Mouse (Mus musculus) embryonic facial prominence, embryonic 12.5 days (tissue): Measurements from ENCODE around the gene Ppfia4. TPM values are rescaled to one million over a fixed set of nuclear protein-coding genes. Genes with fewer than 3 reads are reported as not detected.

ENCODE experiments used
- ATAC-seq: fragments of 200-750 bp; cut with Nextera tagmentation; 2 replicates; pipeline ENCODE4 v1.8.0; 2017; ENCODE audit not compliant: insufficient number of reproducible peaks, insufficient read depth, low FRiP score, low TSS enrichment
- H3K27ac ChIP-seq: fragments of 300-500 bp; sonication (generic); 2 replicates; pipeline ENCODE4 v1.5.1; 2016; ENCODE audit warnings: mild to moderate bottlenecking
- H3K27me3 ChIP-seq: fragments of 300-500 bp; sonication (generic); 2 replicates; pipeline ENCODE4 v1.6.1; 2016; ENCODE audit warnings: mild to moderate bottlenecking, moderate library complexity
- H3K36me3 ChIP-seq: fragments of 300-500 bp; sonication (generic); 2 replicates; pipeline ENCODE4 v1.6.1; 2016; ENCODE audit warnings: mild to moderate bottlenecking
- H3K4me1 ChIP-seq: fragments of 300-500 bp; sonication (generic); 2 replicates; pipeline ENCODE4 v1.6.1; 2016
- H3K4me2 ChIP-seq: fragments of 300-500 bp; sonication (generic); replicated peaks from 2 replicates; pipeline ENCODE4 v1.6.1; 2016; ENCODE audit warnings: mild to moderate bottlenecking, moderate library complexity
- H3K4me3 ChIP-seq: fragments of 300-500 bp; sonication (generic); 2 replicates; pipeline ENCODE4 v1.5.1; 2016; ENCODE audit warnings: mild to moderate bottlenecking
- H3K9ac ChIP-seq: fragments of 300-500 bp; sonication (generic); 2 replicates; pipeline ENCODE4 v1.6.1; 2016; ENCODE audit warnings: mild to moderate bottlenecking, moderate library complexity
- H3K9me3 ChIP-seq: fragments of 300-500 bp; sonication (generic); 2 replicates; pipeline ENCODE4 v1.6.1; 2016; ENCODE audit warnings: mild to moderate bottlenecking, moderate library complexity
- WGBS: fragments of 180-500 bp; shearing (Covaris S2); methylation state at CpG from one replicate; pipeline ENCODE4 v1.1.7; 2016; 5-methylcytosine and 5-hydroxymethylcytosine counted together
- polyA plus RNA-seq: library from polyadenylated mRNA; unstranded; fragments of >200 nt; fragmentation: Nextera tagmentation; extraction: Ambion mirVana; gene quantifications from 2 replicates; pipeline ENCODE4 v1.2.1, GENCODE M21; 2016

Ppfia4 gene
- 7.0 TPM in 2 replicates for polyA plus RNA-seq

DNA sequence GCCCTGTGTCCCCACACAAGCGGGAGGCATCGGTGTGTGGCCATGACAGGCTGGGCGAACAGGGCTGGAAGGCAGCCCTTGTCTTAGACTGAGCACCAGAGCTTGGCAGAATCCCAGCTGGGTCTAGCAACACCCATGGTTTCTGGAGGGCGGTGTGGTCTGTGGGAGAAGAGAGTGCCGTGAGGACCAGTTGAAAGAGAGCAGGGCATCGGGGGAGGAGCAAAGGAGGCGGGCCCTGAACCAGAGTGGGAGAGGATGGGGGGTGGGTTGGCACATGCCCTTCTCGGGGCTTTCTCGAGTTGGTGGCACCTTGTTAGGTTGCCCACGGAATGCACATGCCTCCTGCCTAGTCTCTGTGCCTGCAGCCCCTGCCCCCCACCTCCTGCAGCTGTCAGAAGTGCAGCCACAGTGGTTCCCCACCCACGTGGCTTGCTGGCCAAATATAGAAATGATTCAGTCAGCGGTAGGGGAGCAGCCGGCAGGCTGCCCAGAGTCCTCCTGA, at the start of gene Ppfia4:
Gene Ppfia4 (minus strand): TSS at position 159 of the 502 bp plus-strand sequence.
- H3K27ac ChIP-seq: no peak within 1 kb of the TSS
- no peak within 1 kb of the TSS for H3K4me3 ChIP-seq
- 51% methylated on average over 13 of the region's 13 CpGs for WGBS
- H3K4me2 ChIP-seq: no peak within 1 kb of the TSS
- peaks cover 24% of the 10 kb centered on the region for H3K4me1 ChIP-seq
- ATAC-seq: no peak
- H3K36me3 ChIP-seq: no peaks in the 10 kb centered on the region
- H3K9ac ChIP-seq: no peak within 1 kb of the TSS
- 0 out of 2 replicates have a peak, but pooled peaks cover 5% of the 10 kb centered on the region for H3K27me3 ChIP-seq
- H3K9me3 ChIP-seq: no peaks in the 10 kb centered on the region

DNA sequence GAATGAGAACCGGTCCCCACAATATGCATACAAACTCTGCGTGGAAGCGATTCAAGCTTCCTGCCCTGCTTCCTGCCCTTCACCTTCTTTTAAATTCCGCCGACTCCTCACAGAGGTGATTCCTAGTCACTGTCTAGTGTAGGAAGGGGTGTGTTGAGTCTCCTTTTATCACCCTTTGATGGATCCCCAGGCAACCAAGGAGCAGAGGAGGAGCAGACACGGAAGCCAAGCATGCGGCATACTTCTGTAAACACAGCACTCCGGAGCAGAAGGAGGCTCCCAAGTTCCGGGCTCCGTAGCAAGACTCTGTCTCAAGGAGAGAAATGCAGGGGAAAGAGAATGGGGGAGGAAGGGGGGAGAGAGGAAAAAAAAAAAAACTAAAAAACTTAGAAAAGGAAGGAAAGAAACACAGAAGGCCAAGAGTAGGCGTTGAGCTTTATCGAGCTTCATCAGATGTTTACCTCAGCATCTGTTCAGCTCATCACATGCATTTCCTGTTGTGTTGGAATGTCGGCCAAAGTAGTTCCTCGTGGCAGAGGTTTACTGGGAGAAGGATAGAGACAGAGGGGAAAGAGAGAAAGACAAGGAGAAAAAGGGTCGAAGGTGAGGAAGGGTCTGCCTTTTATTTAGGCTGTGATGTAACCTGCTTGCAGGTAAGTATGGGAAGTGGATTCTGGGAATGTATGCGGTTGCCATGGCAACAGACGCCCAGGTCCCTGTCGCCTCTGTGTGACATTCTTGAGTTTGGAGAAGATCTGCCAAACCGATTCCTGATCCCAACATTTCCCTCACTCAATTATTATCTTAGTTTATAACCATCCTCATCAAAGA, 49.3 kb upstream of the Ppfia4 start:
- peak overlapping the region; percentile 47 for H3K4me2 ChIP-seq
- 10% methylated on average over 19 of the region's 19 CpGs for WGBS
- no peaks in the 10 kb centered on the region for H3K9me3 ChIP-seq
- H3K9ac ChIP-seq: peak overlapping the region; percentile 44
- H3K36me3 ChIP-seq: no peaks in the 10 kb centered on the region
- no peak overlapping the region for H3K27ac ChIP-seq
- peak overlapping the region; percentile 25 for H3K4me3 ChIP-seq
- ATAC-seq: no peak
- no peaks in the 10 kb centered on the region; the same call in 1 of the 2 replicates for H3K4me1 ChIP-seq
- no peaks in the 10 kb centered on the region for H3K27me3 ChIP-seq

DNA sequence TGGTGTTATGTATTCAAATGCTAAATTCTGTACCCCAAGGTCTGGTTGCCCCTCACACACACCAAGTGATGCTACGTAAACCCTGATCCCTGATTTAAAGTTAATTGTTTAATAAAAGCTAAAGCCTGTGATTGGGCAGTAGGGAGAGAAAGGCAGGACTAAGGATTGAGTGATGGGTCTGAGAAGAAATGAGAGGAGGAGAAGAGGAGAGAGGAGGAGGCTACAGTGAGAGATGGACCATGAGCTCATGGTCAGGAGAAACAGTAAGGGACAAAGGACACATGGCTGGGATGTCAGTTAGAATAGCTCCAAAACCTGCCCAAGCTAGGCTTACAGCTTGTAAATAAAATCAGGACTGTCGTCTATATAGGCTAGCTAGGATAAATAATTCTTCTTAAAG, 48.3 kb upstream of the Ppfia4 start:
- H3K9me3 ChIP-seq: no peaks in the 10 kb centered on the region
- no peak overlapping the region for H3K27ac ChIP-seq
- no peaks in the 10 kb centered on the region for H3K36me3 ChIP-seq
- no peak overlapping the region for H3K4me2 ChIP-seq
- 80% methylated on average over 2 of the region's 2 CpGs for WGBS
- H3K4me1 ChIP-seq: no peaks in the 10 kb centered on the region; the same call in 1 of the 2 replicates
- H3K9ac ChIP-seq: no peak overlapping the region
- no peak for ATAC-seq
- H3K27me3 ChIP-seq: no peaks in the 10 kb centered on the region
- no peak overlapping the region for H3K4me3 ChIP-seq

DNA sequence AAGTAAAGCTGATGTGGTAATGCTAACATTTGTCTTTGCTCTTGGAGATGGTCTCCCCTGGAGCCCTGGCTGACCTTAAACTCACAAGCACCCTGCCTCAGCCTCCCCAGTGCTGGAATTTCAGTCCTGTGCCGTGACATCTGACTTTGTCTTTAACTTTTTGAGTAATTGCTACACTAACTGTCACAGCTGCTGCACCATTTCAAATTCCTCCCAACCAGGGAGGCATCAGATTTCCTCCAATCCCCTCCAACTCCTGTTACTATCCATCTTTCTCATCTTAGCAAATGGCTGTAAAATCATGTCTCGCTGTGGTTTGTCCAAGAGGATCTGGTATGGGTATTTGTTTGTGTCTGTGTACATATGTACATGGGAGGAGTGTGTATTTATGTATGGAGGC, 41.4 kb upstream of the Ppfia4 start:
- WGBS: 61% methylated on average over 2 of the region's 2 CpGs
- H3K36me3 ChIP-seq: no peaks in the 10 kb centered on the region
- no peaks in the 10 kb centered on the region for H3K9me3 ChIP-seq
- H3K4me1 ChIP-seq: no peaks in the 10 kb centered on the region
- ATAC-seq: no peak
- no peak overlapping the region for H3K27ac ChIP-seq
- H3K4me3 ChIP-seq: no peak overlapping the region
- H3K27me3 ChIP-seq: no peaks in the 10 kb centered on the region
- no peak overlapping the region for H3K9ac ChIP-seq
- no peak overlapping the region for H3K4me2 ChIP-seq

DNA sequence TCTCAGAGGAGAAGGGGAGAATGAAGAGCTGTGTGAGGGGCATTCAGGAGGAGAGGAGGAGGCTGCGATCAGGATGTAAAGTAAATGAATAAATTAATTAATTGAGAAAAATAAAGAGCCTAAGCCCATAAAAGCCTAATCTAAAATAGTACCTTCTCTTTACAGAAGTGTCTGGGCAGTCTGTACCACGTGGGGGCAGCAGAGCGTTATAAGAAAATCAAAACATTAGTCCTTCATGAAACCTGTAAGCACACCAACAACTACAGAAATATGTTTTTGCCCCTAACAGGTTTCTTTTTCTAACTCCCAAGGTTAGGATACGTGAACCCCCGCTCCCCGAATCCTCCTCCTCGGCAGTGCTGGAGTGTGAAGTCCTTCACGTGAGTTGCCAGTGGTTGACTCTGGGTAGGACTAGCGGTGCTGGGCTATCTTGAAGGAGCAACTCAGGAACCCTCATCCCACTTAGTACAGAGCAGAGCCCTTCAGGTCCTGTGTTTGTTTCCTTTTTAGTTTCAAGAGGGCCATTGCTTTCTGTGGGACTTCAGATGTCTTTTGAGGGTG, 36.1 kb upstream of the Ppfia4 start:
- Histone ChIP-seq H3K4me2 (no peak overlapping the region), H3K27me3 (no peaks in the 10 kb centered on the region), H3K27ac (no peak overlapping the region), H3K9me3 (no peaks in the 10 kb centered on the region), H3K4me1 (no peaks in the 10 kb centered on the region), H3K9ac (no peak overlapping the region), H3K4me3 (no peak overlapping the region), H3K36me3 (no peaks in the 10 kb centered on the region)
- ATAC-seq: no peak
- WGBS: 55% methylated on average over 9 of the region's 9 CpGs

DNA sequence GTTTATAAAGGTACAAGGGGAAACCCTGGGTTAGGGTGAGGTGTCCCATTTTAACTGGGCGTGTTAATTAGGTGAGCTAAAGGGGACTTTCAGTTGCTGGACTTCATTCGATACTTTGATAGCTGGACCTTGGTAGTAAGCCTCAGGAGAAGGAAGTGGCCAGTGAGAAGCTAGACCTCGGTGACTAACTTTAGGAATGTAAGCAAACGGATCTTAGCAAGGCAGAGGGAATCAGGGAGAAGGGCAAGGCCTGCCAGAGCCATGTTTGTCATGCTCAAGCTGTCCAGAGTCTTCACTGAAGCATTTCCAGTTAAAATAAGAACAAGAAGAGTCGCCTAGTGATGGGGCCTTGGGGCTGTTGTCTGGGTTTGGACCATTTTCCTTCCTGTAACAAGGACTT, 32.8 kb upstream of the Ppfia4 start:
- H3K4me1 ChIP-seq: peaks cover 9% of the 10 kb centered on the region; the same call in 1 of the 2 replicates
- no peak overlapping the region for H3K9ac ChIP-seq
- no peaks in the 10 kb centered on the region for H3K27me3 ChIP-seq
- no peak overlapping the region for H3K4me2 ChIP-seq
- no peak for ATAC-seq
- 60% methylated on average over 5 of the region's 5 CpGs for WGBS
- H3K4me3 ChIP-seq: no peak overlapping the region
- H3K36me3 ChIP-seq: no peaks in the 10 kb centered on the region
- H3K27ac ChIP-seq: no peak overlapping the region
- H3K9me3 ChIP-seq: no peaks in the 10 kb centered on the region

DNA sequence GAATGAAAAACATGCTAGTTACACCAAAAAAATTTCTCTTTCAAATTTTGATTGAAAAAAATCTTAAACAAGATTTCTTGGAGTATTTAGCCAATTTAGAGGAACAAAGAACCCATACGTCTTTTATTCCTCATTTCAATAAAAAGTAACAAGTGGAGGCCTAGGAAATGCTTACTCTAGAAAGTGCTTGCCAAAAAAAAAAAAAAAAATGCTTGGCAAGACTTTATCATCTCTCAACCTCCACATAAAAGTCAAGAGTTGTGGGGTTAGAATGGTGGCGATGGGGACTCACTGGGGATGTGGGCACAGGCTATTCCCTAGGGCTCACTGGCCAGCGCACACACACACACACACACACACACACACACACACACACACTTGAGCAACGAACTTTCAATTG, 30.5 kb upstream of the Ppfia4 start:
- 86% methylated on average over 4 of the region's 4 CpGs for WGBS
- Histone ChIP-seq H3K9ac (no peak overlapping the region), H3K9me3 (no peaks in the 10 kb centered on the region), H3K4me3 (no peak overlapping the region), H3K36me3 (peaks cover 14% of the 10 kb centered on the region), H3K27ac (no peak overlapping the region), H3K4me2 (no peak overlapping the region), H3K27me3 (no peaks in the 10 kb centered on the region), H3K4me1 (peaks cover 10% of the 10 kb centered on the region; the same call in 1 of the 2 replicates)
- ATAC-seq: no peak

DNA sequence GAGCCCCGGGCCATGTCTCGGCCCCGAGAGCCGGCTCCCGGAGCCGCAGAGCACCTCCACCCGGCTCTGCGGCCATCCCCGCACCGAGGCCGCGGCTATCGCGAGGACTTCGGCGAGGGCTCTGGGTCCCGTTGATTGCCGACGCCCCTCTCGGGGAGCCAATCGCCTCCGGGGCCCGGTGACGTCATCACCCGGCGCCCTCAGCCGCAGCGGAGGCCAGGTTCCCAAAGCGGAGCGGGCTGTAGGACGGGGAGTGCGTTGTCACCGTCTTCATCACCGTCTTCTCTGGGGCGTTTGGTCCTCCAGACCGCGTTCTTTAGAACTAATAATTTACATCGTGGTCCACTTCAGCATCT, 29.1 kb upstream of the Ppfia4 start, which contains the start of gene Tmem183a:
Gene Tmem183a (minus strand): TSS at position 123 of the 356 bp plus-strand sequence.
- WGBS: under 1% methylated on average over 38 of the region's 38 CpGs
- peak; percentile 96 for ATAC-seq
- Histone ChIP-seq H3K9me3 (no peaks in the 10 kb centered on the region), H3K9ac (peak within 1 kb of the TSS; percentile 90), H3K4me3 (peak within 1 kb of the TSS; percentile 82), H3K4me2 (peak within 1 kb of the TSS; percentile 75), H3K4me1 (peaks cover 10% of the 10 kb centered on the region; the same call in 1 of the 2 replicates), H3K27me3 (no peaks in the 10 kb centered on the region), H3K36me3 (peaks cover 25% of the 10 kb centered on the region), H3K27ac (peak within 1 kb of the TSS; percentile 72)

DNA sequence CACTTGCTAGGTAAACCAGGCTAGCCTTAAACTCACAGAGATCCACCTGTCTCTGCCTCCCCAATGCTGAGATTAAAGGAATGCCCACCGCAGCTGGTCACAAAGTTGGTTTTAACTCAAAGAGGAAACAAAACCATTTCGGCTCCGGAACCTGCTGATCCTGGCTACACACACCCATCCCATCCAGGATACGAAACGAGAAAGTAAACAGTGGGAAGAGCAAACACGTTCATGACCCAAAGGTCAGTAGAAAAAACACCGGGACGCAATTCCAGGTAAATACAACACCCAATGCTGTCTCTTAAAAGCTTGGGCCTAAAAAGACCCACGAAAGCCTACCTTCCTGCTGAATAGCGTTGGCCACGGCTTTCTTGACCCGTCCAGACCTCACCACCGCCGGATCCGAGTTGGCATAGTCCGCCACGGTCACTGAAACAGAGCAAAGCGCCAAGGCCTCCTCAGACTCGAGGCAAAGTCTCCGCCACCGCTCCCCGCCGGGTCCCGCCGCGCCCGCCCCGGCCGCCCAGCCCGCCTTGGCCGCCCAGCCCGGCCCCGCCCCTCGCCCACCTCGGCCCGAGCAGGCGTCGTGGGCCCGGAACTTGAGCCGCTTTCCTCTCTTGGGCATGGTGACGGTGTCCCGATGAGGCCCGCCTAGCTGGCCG, 28.6 kb upstream of the Ppfia4 start:
- H3K27me3 ChIP-seq: no peaks in the 10 kb centered on the region
- peak overlapping the region; percentile 72 for H3K27ac ChIP-seq
- no peak; the same call in 1 of the 2 replicates for ATAC-seq
- H3K36me3 ChIP-seq: peaks cover 26% of the 10 kb centered on the region
- H3K4me1 ChIP-seq: peaks cover 10% of the 10 kb centered on the region; the same call in 1 of the 2 replicates
- H3K4me3 ChIP-seq: peak overlapping the region; percentile 82
- H3K4me2 ChIP-seq: peak overlapping the region; percentile 75
- peak overlapping the region; percentile 90 for H3K9ac ChIP-seq
- no peaks in the 10 kb centered on the region for H3K9me3 ChIP-seq
- WGBS: 1% methylated on average over 43 of the region's 44 CpGs

DNA sequence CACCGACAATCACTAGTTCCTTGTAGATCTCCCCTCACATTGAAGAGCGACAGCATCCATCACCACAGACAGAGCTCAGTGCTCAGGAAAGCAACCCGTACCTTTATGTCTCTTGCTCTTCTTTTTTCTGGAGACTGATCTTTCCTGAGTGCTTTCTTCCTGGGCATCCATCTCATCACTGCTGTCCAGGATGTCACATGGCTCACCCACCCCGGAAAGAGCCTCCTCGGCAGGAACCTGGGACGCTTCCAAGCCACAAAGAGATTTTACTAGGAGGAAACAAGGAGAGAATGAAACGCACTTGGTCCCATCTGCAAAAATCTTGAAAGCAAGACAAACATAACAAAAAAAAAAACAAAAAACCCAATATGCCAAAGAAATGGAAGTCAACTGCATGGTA, 27.9 kb upstream of the Ppfia4 start:
- peaks cover 32% of the 10 kb centered on the region for H3K36me3 ChIP-seq
- peak overlapping the region; percentile 82 for H3K4me3 ChIP-seq
- 79% methylated on average over 7 of the region's 7 CpGs for WGBS
- H3K4me1 ChIP-seq: peaks cover 10% of the 10 kb centered on the region; the same call in 1 of the 2 replicates
- 0 out of 2 replicates have a peak overlapping the region, but pooled peaks have one; percentile 19 for H3K9ac ChIP-seq
- no peaks in the 10 kb centered on the region for H3K27me3 ChIP-seq
- no peak overlapping the region for H3K27ac ChIP-seq
- no peak for ATAC-seq
- peak overlapping the region; percentile 75 for H3K4me2 ChIP-seq
- no peaks in the 10 kb centered on the region for H3K9me3 ChIP-seq

DNA sequence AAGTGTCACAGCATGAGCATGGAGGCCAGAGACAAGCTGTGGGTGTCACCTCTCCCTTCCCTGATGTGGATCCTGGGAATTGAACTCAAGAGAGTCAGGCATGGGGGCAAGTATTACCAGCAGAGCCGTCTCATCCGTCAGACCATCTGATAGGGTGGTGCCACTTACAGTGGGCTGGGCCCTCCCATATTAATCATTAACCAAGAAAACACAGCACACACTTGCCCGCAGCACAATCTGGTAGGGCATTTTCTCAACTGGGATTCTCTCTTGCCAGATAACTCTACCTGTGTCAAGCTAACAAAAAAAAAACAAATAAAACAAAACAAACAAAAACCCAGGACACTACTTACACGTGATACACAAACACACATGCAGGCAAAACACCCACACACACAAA, 24.7 kb upstream of the Ppfia4 start:
- no peak overlapping the region for H3K9ac ChIP-seq
- H3K9me3 ChIP-seq: no peaks in the 10 kb centered on the region
- H3K27ac ChIP-seq: no peak overlapping the region
- H3K4me2 ChIP-seq: no peak overlapping the region
- H3K4me3 ChIP-seq: no peak overlapping the region
- H3K4me1 ChIP-seq: peaks cover 9% of the 10 kb centered on the region; the same call in 1 of the 2 replicates
- H3K27me3 ChIP-seq: no peaks in the 10 kb centered on the region
- H3K36me3 ChIP-seq: peaks cover 60% of the 10 kb centered on the region
- 84% methylated on average over 4 of the region's 4 CpGs for WGBS
- ATAC-seq: no peak
